Mouse (Mus musculus) heart, adult 8-10 months (tissue): Measurements from ENCODE around the gene Gfi1b. TPM values are rescaled to one million over a fixed set of nuclear protein-coding genes. Genes with fewer than 3 reads are reported as not detected.

Experiments
- DNase-seq: peaks from one replicate; pipeline ENCODE4 v3.0.0; 2022; ENCODE audit warnings: low spot score
- total RNA-seq, 4 experiments: library from RNA; stranded (reverse); gene quantifications; 2 replicates each; pipeline ENCODE4 v1.2.4; 2022

Gfi1b gene
- total RNA-seq, 4 experiments from 2014 or later, result 0.78 TPM; not detected in 3

DNA sequence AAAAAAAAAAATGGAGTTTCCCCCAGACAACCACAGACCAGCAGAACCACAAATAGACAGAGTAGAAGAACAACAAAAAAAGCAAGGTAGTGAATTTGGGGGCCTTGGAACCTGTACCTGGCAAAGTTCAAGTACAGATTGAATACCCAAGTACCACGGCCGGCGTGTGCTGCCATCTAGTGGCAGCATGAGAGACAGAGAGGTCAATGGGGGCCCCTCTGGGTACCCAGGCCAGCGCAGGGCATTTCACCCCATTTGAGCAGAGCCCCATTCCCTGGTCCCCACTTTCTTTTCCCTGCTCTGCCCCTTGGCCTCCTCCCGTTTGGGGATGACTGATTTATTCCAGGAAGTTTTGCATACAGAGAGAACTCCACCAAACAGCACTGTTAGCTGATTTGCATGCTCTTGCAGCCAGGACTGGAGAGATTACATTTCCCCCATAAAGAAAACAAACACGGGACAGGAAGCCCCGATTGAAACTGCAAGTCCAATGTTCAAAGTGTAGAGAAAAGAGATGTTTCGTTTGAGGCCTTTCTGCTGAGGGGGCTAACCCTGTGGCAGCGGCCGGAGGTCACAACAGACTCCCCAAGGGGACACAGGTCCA, 841 bp upstream of the Gfi1b start:
- DNase-seq, result no peak

DNA sequence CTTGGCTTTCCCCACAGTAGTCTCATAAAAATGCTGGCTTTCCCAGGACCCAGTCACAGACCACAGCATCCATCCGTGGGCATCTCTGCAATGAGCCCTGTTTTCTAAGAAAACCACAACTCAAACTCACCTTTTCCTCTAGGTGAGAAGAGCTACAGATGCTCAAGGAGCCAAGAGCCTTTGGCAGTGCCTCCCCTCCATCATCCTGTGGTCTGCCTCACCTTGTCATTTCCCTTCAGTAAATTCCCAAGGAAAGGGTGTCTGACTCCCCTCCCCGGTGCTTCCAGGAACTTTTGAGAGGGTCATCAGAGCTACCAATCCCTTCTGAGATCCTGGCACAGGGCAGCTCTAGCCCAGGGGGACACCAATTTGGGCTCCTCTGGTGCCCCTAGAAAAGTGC, 671 bp downstream of the Gfi1b start:
- no peak for DNase-seq

DNA sequence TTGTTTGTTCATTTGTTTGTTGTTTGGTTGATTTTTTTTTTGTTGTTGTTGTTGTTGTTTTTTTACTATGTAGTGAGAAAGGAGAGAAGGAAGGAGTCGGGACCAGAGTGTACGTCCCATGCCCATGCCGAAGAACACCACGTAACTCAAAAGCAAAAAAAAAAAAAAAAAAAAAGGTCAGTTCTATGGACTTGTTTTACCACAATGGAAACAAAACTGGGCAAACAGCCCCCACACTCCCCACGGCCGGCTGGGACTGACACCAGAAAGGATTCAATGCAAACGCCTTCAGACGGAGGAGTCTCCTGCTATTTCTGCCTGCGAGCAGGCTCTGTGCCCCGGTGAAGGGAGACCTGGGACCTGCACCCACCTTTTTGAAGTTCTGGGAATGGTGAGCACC, 1.3 kb downstream of the Gfi1b start:
- DNase-seq, result no peak

DNA sequence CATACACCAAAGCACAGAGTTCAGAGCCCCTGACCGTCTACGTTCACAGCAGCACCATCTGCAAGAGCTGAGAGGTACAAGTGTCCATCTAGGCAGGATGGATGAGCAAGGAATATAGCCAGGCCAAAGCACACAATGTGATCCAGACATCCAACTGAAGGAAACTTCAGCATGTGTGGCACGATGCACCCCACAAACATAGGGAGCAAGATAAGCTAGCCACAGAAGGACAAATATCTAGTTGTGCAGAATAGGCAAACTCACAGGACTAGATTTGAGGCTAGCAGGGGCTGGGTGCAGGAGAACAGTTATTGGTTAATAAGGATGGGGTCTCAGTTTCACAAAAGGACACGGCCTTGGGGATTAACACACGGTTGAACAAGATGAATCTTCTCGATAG, 2.4 kb downstream of the Gfi1b start:
- no peak for DNase-seq

DNA sequence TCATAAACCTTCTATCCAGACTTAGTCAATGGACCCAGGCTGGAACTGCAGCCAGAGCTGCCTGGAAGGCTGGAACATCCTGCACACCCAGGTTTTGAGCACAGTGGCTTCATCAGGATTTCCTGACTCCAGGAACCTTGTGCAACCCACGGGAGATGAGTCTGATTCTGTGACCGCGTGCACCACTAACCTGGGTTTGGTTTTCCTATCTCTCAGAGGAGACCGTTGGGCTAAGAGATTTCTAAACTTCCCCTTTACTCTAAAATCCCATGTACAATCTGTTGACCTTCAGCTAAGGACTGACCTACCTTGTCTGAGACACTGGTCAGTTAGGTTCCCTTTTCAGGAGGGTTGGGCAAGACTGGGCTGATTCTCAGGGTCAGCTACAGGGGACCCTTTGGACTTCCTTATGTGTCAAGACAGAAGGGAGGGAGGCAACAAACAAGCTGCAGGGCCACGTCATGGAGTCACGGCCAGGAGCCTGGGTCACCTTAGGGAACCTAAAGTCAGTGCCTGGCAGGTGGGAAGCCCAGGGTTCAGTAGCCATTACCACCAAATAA, 2.9 kb downstream of the Gfi1b start:
- no peak for DNase-seq

DNA sequence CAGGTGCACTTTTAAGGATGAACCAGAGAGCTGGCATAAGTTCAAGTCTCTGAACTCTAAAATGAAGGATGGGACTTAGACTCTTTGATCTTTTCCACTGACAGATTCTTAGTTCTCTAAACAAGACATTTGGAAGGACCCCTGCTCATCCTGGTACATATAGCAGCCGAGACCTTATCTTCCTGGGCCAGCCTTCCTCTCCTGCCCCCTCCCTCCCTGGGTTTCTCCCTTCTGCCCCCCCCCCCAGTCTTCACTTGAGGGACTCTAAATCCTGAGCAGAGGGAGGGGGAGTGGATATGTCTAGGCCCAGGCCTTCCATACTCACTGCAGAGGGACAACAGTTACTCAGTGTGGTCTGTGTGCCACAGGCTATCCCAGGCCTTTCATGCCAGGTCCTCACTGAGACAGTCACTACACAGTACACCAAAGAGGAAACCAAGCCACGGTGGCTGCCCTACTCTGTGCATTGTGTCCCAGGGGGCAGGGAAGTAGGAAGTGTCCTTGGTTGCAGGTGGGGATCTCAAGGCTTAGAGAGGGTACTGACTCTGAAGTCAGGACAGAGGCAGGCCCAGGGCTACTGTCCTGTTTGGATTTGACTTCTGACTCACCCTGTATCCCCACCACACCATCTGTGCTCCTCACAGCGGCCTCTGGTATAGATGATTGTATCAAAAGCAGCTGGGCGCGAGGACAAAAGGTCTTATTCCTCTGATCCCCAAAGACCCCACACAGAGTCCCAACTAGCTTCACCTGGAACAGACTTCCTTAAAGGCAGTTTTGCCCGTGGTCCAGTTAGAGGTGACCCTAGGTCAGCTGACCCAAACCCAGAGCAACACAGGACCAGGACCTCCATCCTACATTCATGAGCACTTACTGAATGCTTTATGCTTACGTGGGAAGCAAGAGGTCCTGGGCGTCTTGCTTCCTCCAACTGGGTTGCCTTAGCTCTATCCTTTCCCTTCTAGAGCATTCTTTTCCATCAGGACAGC, 4.0 kb downstream of the Gfi1b start:
- DNase-seq, result no peak

DNA sequence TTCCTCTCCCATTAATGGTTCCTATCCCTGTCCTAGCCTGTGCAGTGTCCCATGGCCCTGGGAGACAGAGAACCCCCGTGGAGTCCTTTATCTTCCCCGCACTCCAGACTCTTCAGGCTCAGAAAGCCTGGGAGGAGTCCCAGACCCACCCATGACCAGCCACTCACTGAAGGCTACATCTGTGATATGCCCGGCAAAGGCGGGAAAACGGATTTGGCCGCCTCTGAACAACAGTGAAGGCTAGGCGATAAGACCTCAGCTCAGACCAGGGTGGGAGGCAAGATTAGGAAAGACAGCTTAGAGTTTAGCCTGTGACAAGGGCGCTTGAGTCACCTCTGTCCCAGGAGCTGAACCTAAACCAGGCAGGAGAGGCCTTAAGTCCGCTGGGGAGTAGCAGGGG, 4.9 kb downstream of the Gfi1b start:
- DNase-seq, result no peak

DNA sequence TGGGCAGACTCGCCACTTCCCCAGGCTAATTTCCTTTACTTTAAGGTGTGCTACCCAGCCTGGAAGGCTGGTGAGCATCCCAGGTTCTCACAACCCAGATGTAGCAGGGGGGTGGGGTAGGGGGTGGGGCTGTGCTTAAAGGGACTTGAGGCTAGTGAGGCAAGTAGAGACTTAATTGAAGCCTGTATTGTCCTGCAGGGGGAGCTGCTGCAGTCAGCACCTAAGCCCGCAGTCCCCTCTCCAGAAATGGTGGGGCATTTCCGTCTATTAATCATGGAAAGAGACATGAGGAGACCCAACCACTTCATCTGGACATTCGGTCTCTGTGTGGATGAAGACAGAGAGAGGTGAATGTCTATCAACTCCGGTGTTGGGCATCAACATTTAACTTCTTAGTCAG, 5.4 kb downstream of the Gfi1b start:
- no peak for DNase-seq

DNA sequence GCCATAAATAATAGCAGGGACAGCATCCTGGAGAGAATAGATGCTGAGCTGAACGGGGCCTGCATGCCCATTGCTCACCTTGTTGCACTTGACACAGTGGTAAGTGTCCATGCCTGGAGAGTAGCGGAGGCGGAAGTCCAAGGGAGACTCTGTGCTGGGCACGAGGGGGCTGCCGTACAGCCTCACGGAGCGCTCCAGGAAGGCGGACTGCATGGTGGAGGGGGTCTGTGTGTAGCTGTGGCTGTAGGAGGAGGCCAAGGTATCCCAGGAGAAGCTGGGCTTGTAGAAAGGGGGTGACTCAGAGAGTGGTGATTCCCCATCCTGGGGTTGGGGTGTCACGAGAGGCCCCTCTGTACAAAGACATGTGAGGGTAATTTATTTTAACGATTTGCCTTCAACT, 8.2 kb downstream of the Gfi1b start:
- DNase-seq, result no peak

DNA sequence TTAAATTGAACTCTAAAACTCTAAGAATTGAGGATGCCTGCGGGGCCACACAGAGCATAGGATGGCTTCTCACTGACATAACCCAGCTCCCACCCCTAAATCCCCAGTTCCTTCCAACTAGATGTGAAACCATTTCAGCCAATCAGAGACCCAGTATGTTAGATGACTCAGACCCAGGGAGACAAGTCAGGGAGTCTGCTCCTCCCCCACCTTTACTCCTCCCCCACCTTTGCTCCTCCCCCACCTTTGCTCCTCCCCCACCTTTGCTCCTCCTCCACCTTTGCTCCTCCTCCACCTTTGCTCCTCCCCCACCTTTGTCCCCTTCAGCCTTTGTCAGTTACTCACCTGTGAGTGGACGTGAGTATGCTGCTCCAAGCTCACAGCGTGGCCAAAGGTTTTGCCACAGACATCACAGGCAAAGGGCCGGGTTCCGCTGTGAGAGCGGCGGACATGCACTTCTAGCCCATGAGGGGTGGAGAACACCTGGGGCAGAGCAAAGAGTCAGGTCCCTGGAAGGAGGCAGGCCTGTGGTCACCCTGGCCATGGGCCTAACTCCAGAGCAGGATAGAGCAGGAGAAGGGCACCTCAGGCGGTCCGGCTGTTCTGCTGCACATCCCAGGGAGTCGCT, 9.2 kb downstream of the Gfi1b start:
- DNase-seq, result no peak

DNA sequence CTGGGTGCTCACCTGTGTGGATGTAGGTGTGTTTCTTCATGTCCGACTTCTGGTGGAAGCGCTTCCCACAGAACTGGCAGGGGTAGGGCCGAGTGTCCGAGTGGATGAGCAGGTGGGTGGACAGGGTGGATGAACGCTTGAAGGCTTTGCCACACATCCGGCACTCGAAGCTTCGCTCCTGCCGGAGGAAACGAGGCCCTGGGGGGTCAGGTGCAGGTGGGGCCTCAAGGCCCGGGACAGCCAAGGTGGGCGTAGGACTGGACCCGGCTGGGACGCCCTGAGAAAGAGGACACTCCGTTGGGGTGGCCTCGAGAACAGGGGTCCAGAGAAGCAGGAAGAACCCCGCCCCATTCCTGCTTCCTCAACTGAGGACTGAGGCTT, 10.4 kb downstream of the Gfi1b start:
- DNase-seq, result no peak

DNA sequence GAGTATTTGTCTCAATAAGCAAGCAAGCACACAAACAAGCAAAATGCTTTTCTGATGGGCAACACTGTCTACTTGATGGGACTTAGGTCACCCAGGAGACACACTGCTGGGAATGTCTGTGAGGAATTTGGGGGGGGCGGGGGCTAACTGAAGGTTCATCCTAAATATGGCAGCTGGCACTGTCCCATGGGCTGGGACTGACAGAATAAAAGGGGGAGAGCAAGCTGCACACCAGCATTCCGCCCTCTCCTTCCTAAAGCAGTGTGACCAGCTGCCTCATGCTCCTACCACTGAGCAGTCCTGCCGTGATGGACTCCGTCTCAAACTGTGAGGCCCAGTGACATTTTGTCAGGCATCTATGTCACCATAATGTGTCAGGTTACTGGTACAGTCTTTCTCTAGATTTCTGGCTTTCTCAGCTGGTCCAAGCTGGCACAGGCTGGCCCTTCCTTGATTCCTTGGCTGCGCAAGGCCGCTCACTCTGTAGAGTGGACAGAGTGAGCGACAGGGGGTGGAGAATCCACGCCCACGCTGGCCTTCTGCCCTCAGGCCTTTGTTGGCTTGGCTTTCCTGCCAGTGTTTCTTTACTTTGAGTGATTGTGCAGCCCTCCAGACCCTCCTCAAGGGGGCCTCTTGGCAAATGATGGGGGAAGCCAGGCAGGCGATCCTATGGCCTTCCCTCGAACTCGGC, 10.9 kb downstream of the Gfi1b start:
- DNase-seq, result no peak

DNA sequence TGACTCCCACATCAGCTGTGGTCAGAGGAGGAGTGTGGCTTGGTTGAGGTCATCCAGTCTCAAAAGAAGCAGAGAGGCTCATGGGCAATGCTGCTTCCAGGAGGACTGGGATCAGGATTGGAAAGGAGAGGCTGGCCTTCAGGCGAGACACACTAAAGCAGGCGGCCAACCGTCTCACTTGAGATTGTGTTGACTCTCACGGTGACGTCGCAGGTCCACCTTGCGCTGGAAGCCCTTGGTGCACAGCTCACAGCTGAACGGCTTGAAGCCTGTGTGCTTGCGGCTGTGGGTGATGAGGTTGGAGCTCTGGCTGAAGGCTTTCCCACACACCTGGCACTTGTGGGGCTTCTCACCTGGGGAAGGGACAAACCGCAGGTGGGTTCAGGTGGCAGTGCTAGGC, 11.9 kb downstream of the Gfi1b start:
- DNase-seq, result no peak

DNA sequence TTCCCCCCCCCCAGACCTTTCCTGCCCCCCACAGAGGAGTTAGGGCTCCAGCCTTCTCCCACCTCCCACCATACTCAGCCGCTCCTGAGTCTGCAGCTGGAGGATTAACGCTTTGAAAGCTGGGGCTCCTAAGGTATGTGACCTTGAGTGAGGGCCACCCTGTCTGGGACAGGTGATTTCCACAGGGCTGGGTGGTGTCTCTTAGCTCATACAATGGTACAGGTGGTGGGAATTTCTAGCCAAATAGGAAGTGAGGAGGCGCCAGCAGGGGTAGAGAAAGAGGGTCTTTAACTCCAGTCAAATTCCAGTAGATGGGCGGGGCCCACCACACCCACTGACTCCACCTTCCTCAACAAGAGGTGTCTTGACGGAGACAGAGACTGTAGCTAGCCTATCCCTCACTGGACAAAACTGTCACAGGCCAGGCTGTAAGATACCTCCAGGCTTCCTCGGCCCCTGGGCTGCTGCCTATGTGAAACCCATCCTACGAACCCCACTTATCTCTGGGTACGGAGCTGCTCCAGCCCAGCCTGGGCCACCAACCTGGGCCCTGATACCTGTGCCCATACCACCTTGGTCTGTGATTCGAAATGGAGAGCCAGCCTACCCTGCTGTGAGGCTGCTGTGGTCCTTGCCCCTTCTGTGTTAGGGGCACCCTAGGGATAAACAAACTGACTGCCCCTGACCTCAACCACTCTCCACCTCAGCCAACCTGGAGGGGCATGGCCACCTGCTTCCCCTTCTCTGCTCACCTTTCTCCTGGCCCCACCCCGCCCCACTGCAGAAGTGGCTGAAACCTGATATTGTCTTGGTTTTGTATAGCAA, 14.2 kb downstream of the Gfi1b start:
- DNase-seq, result no peak

DNA sequence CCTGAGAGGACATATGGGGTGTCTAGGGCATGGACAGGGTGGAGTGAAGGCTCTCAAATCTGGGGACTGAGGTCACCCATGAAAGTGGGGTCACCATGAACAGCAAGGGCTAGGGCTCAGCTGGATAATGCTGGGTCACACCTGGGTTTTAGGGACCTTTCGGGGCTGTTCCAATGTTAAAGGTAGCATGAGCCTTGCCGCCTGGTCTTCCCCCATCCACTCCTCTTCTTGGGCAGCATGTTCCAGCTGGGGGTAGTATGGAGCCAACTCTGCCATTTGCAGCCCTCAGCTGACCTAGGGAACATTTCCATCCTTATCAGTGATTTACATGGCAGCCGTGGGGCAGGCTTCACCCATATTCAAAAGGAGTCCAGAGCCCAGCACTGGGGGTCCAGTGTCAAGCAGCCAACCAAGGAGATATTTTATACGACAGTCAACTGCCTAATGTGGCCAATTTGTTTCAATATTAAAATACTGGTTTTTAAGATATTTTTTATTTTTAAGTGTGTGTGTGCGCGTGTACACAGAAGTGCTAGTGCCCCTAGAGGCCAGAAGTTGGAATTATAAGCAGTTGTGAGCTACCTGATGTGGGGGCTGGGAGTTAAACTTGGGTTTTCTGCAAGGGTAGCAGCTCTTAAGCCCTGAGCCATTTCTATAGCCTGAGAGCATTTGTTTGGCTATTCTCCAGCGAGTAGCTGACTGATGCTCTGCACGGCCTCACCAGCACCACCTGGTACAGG, 15.0 kb downstream of the Gfi1b start:
- no peak for DNase-seq

DNA sequence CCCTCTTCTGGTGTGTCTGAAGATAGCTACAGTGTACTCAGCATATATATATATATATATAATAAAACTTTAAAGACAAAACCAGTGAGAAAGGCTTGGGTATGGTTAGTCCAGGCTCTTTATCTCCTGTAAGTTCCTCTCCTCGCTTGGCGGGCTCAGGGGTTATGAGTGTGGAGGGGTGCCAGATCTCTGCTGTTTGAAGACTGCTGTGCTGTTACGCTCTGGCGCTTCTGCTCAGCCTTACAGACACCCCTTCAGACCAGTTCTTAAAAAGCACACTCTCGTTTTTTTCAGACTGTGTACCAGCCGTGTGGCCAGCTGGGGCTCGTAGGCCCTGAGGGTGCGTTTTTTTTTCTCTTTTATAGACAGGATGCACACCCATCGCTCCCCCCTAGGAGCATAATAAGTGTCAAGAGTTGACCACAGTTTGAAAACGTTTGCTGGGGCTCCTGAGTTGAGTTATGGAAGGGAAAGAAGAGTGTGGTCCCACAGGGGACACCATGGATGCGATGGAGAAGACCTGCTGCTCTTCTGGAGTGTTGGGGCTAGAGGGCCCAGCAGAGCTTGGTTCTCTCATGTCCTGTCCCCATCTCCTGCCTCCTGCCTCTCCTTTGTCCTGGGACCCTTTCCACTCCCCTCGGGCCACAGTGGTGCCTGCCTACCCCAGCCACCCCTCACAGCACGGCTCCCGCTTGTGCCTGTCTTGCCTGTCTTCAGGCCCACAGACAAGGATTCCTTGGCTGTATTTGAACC, 15.8 kb downstream of the Gfi1b start:
- DNase-seq, result no peak

DNA sequence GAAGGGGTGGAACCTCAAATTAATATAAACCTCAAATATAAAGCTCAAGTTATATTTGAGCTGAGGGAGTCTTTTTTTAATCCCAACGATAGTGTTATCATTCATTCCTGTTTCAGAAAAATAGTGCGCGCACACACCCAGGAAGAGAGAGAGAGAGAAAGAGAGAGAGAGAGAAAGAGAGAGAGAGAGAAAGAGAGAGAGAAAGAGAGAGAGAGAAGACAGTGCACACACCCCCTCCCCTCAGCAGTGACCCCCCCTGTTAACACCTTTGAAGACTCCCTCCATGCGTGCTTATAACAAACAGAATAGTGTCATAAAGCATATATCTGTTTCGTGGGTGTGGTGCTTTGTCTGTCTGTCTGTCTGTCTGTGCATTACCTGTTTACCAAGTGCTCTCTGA, 18.2 kb downstream of the Gfi1b start:
- DNase-seq, result no peak

DNA sequence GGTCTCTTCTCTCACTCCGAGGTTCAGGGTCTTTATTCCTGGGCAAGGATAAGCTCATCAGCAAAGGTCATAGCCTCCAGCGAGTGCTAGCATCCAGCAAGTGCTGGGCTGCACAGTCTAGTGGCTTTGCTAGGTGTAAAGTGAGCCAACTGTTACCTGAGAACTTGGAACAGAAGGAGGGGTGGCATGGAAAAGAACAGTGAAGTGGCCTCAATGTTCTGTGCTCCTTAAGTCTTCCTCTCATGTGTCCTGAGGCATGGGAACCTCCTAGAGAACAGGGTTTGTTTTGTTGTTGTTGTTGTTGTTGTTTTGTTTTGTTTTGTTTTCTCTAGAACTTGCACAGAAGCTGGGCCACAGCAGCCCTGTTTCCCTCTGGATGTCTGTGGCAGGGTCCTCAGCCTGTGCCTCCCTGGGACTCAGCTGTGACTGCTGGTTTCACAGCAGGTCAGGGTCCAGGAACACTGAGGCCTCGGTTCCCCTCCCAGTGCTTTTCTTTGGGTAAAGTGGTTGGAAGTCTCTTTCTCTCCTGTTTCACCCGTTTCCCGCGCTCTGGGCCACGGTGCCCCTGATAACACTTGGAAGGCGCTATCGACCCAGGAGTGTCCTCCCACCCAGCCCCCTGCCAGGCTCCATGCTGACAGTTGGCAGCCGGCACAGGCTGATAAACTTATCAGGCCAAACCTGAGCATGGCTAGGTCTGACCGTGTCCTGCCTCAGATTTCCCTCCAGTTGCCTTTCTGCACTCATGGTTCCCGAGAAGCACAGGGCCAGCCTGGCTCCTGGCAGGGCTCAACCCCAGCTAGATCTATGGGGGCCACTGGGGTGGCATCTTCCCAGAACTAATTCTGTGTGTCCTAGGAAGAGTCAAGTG, 19.8 kb downstream of the Gfi1b start:
- no peak for DNase-seq

DNA sequence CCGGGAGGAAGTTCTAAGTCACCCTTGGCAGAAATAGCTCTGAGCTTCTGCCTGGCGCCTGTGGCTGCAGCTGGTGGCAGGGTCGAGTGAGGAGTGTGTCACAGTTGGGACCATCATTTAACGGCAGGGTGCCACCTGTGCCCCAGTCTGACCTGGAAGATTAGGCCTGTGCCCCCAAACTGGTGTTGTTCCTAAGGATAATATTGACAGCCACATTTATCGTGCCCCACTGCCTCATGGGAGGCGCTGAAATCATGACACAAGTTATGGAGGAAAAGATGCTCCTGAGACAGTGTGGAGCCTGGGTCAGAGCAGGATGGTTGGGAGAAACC, 22.2 kb downstream of the Gfi1b start:
- DNase-seq, result no peak
